Mouse (Mus musculus): Measurements from ENCODE around the gene Astn2.

Astn2 gene

GRCm38 (mm10) chr4:65586947-65587346 is 817.5 kb downstream of the Astn2 start:
- no peak for DNase-seq (ENCODE audit: low spot score in 2 of 2)

GRCm38 (mm10) chr4:65580254-65580653 is 824.2 kb downstream of the Astn2 start:
- no peak for DNase-seq (ENCODE audit: low spot score in 2 of 2)

GRCm38 (mm10) chr4:65565493-65565892 is 838.9 kb downstream of the Astn2 start:
- DNase-seq (ENCODE audit: low spot score in 2 of 2) = no peak

GRCm38 (mm10) chr4:65548561-65548960 is 855.9 kb downstream of the Astn2 start:
- no peak for DNase-seq (ENCODE audit: low spot score in 2 of 2)

GRCm38 (mm10) chr4:65545582-65545981 is 858.8 kb downstream of the Astn2 start:
- no peak for DNase-seq (ENCODE audit: low spot score in 2 of 2)

GRCm38 (mm10) chr4:65532071-65532736 is 872.2 kb downstream of the Astn2 start:
- no peak for DNase-seq (ENCODE audit: low spot score in 2 of 2)

GRCm38 (mm10) chr4:65531621-65532020 is 872.8 kb downstream of the Astn2 start:
- DNase-seq (ENCODE audit: low spot score in 2 of 2) = no peak

GRCm38 (mm10) chr4:65530901-65531300 is 873.5 kb downstream of the Astn2 start:
- no peak for DNase-seq (ENCODE audit: low spot score in 2 of 2)

GRCm38 (mm10) chr4:65508101-65508500 is 896.3 kb downstream of the Astn2 start:
- no peak for DNase-seq (ENCODE audit: low spot score in 2 of 2)

GRCm38 (mm10) chr4:65506870-65507269 is 897.5 kb downstream of the Astn2 start:
- DNase-seq (ENCODE audit: low spot score in 2 of 2) = no peak

GRCm38 (mm10) chr4:65496463-65496834 is 908.0 kb downstream of the Astn2 start:
- DNase-seq (ENCODE audit: low spot score in 2 of 2) = peak; percentile 26 to 85

GRCm38 (mm10) chr4:65495705-65496462 is 908.5 kb downstream of the Astn2 start:
- no peak for DNase-seq (ENCODE audit: low spot score in 2 of 2)

- no peak for DNase-seq (ENCODE audit: low spot score in 2 of 2)
These were observed 912.9 kb downstream of the Astn2 start for GRCm38 (mm10) chr4:65491541-65491940.

- DNase-seq (ENCODE audit: low spot score in 2 of 2) = no peak
These were observed 914.7 kb downstream of the Astn2 start for GRCm38 (mm10) chr4:65489711-65490110.

GRCm38 (mm10) chr4:65481632-65482031 is 922.8 kb downstream of the Astn2 start:
- no peak for DNase-seq (ENCODE audit: low spot score in 2 of 2)

- peak in 1 of 2 experiments; percentile 54 for DNase-seq (ENCODE audit: low spot score in 2 of 2)
These were observed 927.3 kb downstream of the Astn2 start for GRCm38 (mm10) chr4:65477106-65477505.

- DNase-seq (ENCODE audit: low spot score in 2 of 2) = peak in 1 of 2 experiments; percentile 18
These were observed 928.4 kb downstream of the Astn2 start for GRCm38 (mm10) chr4:65475925-65476560.

GRCm38 (mm10) chr4:65473141-65473540 is 931.3 kb downstream of the Astn2 start:
- no peak for DNase-seq (ENCODE audit: low spot score in 2 of 2)

GRCm38 (mm10) chr4:65449171-65449570 is 955.2 kb downstream of the Astn2 start:
- DNase-seq (ENCODE audit: low spot score in 2 of 2) = peak in 1 of 2 experiments; percentile 28

- no peak for DNase-seq (ENCODE audit: low spot score in 2 of 2)
These were observed 962.7 kb downstream of the Astn2 start for GRCm38 (mm10) chr4:65441746-65442145.

- DNase-seq (ENCODE audit: low spot score in 2 of 2) = no peak
These were observed 973.6 kb downstream of the Astn2 start for GRCm38 (mm10) chr4:65430804-65431203.

- DNase-seq (ENCODE audit: low spot score in 2 of 2) = no peak
These were observed 976.9 kb downstream of the Astn2 start for GRCm38 (mm10) chr4:65427480-65427879.

GRCm38 (mm10) chr4:65426437-65426836 is 978.0 kb downstream of the Astn2 start:
- no peak for DNase-seq (ENCODE audit: low spot score in 2 of 2)

Measured in left cerebral cortex, adult 9 months (tissue).